Mouse (Mus musculus) forebrain, embryonic 14.5 days (tissue): ENCODE results near the gene Fahd1. TPM values are rescaled to one million over a fixed set of nuclear protein-coding genes. Genes with fewer than 3 reads are reported as not detected.

Source experiments
- ATAC-seq: fragments of 200-750 bp; cut with Nextera tagmentation; 2 replicates; pipeline ENCODE4 v1.8.0; 2017; ENCODE audit warnings: mild to moderate bottlenecking, moderate library complexity
- DNase-seq: peaks from one replicate; pipeline ENCODE4 v3.0.0-alpha.2; 2015; ENCODE audit warnings: low spot score
- H3K27ac ChIP-seq: fragments of 300-500 bp; sonication (generic); 2 replicates; pipeline ENCODE4 v1.5.1; 2014; ENCODE audit warnings: low read depth, mild to moderate bottlenecking, control low read depth, low read length, moderate library complexity
- H3K27me3 ChIP-seq: fragments of 300-500 bp; sonication (generic); replicated peaks from 2 replicates; pipeline ENCODE4 v1.6.1; 2014; ENCODE audit warnings: low read length, control low read depth, mixed read lengths; ENCODE audit not compliant: control insufficient read depth, insufficient read depth
- H3K36me3 ChIP-seq: fragments of 300-500 bp; sonication (generic); 2 replicates; pipeline ENCODE4 v1.6.1; 2014; ENCODE audit warnings: low read length, control low read depth; ENCODE audit not compliant: control insufficient read depth, insufficient read depth
- H3K4me1 ChIP-seq: fragments of 300-500 bp; sonication (generic); 2 replicates; pipeline ENCODE4 v1.6.1; 2014; ENCODE audit warnings: antibody characterized with exemption, low read length, control low read depth; ENCODE audit not compliant: control insufficient read depth, insufficient read depth
- H3K4me2 ChIP-seq: fragments of 300-500 bp; sonication (generic); 2 replicates; pipeline ENCODE4 v1.6.1; 2014; ENCODE audit warnings: mild to moderate bottlenecking, control low read depth, low read length
- H3K4me3 ChIP-seq: fragments of 300-500 bp; sonication (generic); 2 replicates; pipeline ENCODE4 v1.5.1; 2014; ENCODE audit warnings: low read depth, low read length, control low read depth
- H3K9ac ChIP-seq: fragments of 300-500 bp; sonication (generic); 2 replicates; pipeline ENCODE4 v1.6.1; 2014; ENCODE audit warnings: mild to moderate bottlenecking, low read length, control low read depth, moderate library complexity
- H3K9me3 ChIP-seq: fragments of 300-500 bp; sonication (generic); replicated peaks from 2 replicates; pipeline ENCODE4 v1.6.1; 2016; ENCODE audit warnings: low read length, control low read depth, mixed read lengths; ENCODE audit not compliant: control insufficient read depth
- WGBS: fragments of 180-500 bp; shearing (Covaris S2); extraction: QIAGEN DNeasy Blood & Tissue Kit; methylation state at CpG from one replicate; pipeline ENCODE4 v1.1.7; 2014; 5-methylcytosine and 5-hydroxymethylcytosine counted together
- polyA plus RNA-seq: library from polyadenylated mRNA; unstranded; fragments of >200 nt; fragmentation: Nextera tagmentation; extraction: Ambion mirVana; gene quantifications from 2 replicates; pipeline ENCODE4 v1.2.1, GENCODE M21; 2014

The Fahd1 gene
- polyA plus RNA-seq, 1 experiment from 2014 or later, result 19.2 TPM

DNA sequence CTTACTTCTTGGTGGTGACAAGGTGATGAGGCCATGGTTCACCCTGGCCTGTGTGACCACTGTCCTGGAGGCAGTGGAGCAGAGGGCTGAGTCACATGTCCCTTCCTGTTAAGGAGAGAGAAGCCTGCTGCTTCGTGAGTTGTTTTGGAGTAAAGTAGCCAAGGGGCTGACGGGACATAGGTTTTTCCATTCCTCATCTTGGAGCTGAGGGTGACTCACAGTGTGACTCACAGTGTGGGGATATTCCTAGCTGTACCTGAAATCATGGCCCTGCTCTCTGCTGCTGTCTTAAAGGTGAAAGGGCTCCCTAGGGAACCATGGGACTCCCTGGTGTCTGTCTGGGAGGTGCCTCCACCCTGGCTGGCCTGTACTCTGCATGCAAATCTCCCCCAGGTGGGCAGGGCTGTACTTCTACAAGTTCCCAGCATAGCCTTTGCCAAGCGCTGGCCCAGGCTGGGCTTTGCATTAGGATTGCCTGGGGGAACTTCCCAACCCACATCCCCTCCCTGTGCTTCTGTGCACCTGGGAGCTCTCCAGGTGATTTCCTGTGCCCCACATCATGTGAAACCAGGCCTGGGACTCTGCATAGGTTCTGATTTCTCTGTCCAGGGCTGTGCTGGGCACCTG lies 5.8 kb upstream of the Fahd1 start:
- no peak overlapping the region for H3K4me3 ChIP-seq
- WGBS, result 78% methylated on average over 3 of the region's 3 CpGs
- peaks cover 38% of the 10 kb centered on the region for H3K36me3 ChIP-seq
- DNase-seq (no peak), ATAC-seq (no peak)
- no peak overlapping the region for H3K9ac ChIP-seq
- no peak overlapping the region for H3K4me2 ChIP-seq
- H3K27ac ChIP-seq, result no peak overlapping the region
- H3K4me1 ChIP-seq, result peaks cover 3% of the 10 kb centered on the region; the same call in 1 of the 2 replicates
- H3K27me3 ChIP-seq, result no peaks in the 10 kb centered on the region
- H3K9me3 ChIP-seq, result no peaks in the 10 kb centered on the region

GRCm38 (mm10) chr17:24851381-24852125 lies 1.4 kb upstream of the Fahd1 start:
- Histone ChIP-seq H3K4me1 (peaks cover 18% of the 10 kb centered on the region), H3K4me2 (peak overlapping the region; percentile 94), H3K9me3 (no peaks in the 10 kb centered on the region), H3K27ac (no peak overlapping the region), H3K36me3 (peaks cover 19% of the 10 kb centered on the region; the same call in 1 of the 2 replicates), H3K4me3 (peak overlapping the region; percentile 71; the same call in 1 of the 2 replicates), H3K27me3 (no peaks in the 10 kb centered on the region), H3K9ac (no peak overlapping the region; the same call in 1 of the 2 replicates)
- DNase-seq (no peak), ATAC-seq (no peak)
- 80% methylated on average over 10 of the region's 10 CpGs for WGBS

GRCm38 (mm10) chr17:24850773-24851127 lies 586 bp upstream of the Fahd1 start:
- ATAC-seq (no peak), DNase-seq (no peak)
- peaks cover 18% of the 10 kb centered on the region for H3K4me1 ChIP-seq
- no peak overlapping the region for H3K27ac ChIP-seq
- H3K36me3 ChIP-seq, result peaks cover 12% of the 10 kb centered on the region; the same call in 1 of the 2 replicates
- WGBS, result 1% methylated on average over 18 of the region's 20 CpGs
- H3K9me3 ChIP-seq, result no peaks in the 10 kb centered on the region
- H3K4me2 ChIP-seq, result peak overlapping the region; percentile 94
- H3K4me3 ChIP-seq, result peak overlapping the region; percentile 71
- H3K27me3 ChIP-seq, result no peaks in the 10 kb centered on the region
- H3K9ac ChIP-seq, result peak overlapping the region; percentile 79

DNA sequence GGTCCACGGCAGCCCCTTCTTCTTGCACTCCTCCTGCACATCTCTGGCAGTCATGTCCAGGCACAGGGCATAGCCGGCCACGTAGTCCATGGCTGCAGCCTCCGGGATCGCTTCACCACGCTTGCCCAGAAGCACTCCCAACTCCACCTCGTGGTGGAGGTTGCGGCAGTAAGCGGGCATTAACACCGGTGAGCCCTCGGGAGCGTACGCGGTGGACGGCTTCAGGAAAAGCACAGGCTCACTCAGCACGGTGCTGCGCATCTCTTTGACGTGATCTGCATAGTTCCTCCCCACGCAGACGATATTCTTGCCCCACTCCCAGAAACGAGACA lies 465 bp downstream of the Fahd1 start:
- Histone ChIP-seq H3K9ac (peak overlapping the region; percentile 80), H3K27ac (peak overlapping the region; percentile 83), H3K4me2 (peak overlapping the region; percentile 94), H3K4me3 (peak overlapping the region; percentile 71), H3K27me3 (no peaks in the 10 kb centered on the region), H3K4me1 (peaks cover 18% of the 10 kb centered on the region), H3K36me3 (0 out of 2 replicates have a peak, but pooled peaks cover 6% of the 10 kb centered on the region), H3K9me3 (no peaks in the 10 kb centered on the region)
- WGBS, result 0% methylated on average over 21 of the region's 21 CpGs
- ATAC-seq, result no peak
- DNase-seq, result no peak

GRCm38 (mm10) chr17:24848600-24849031 lies 1.5 kb downstream of the Fahd1 start:
- H3K36me3 ChIP-seq, result 0 out of 2 replicates have a peak, but pooled peaks cover 2% of the 10 kb centered on the region
- no peak for DNase-seq
- no peaks in the 10 kb centered on the region for H3K27me3 ChIP-seq
- peaks cover 18% of the 10 kb centered on the region for H3K4me1 ChIP-seq
- ATAC-seq, result no peak
- H3K9ac ChIP-seq, result no peak overlapping the region
- H3K9me3 ChIP-seq, result no peaks in the 10 kb centered on the region
- no peak overlapping the region for H3K4me3 ChIP-seq
- no peak overlapping the region for H3K27ac ChIP-seq
- H3K4me2 ChIP-seq, result peak overlapping the region; percentile 94

DNA sequence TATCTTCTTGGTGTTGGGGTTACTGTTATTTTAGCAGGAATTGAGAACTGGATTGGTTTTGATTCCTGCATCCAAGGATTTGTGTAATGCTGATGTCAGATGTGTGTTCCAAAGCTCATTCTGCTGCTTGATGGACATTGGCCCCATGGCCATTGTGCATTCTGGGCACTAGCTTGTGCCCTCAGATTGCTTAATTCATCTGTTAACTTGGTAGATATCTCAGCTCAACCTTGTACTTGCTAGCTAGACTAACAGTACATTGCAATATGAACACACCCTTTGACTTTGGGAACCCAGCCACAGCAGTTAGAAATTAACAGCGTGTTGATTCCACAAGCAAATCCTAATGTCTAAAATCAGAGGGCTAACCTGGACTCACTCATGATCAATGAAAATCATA lies 2.8 kb downstream of the Fahd1 start:
- Histone ChIP-seq H3K27ac (no peak overlapping the region), H3K4me1 (peaks cover 18% of the 10 kb centered on the region), H3K9ac (no peak overlapping the region), H3K27me3 (no peaks in the 10 kb centered on the region), H3K4me3 (no peak overlapping the region), H3K36me3 (no peaks in the 10 kb centered on the region), H3K4me2 (no peak overlapping the region), H3K9me3 (no peaks in the 10 kb centered on the region)
- no peak for ATAC-seq
- no peak for DNase-seq
- 96% methylated on average over 1 of the region's 1 CpGs for WGBS

DNA sequence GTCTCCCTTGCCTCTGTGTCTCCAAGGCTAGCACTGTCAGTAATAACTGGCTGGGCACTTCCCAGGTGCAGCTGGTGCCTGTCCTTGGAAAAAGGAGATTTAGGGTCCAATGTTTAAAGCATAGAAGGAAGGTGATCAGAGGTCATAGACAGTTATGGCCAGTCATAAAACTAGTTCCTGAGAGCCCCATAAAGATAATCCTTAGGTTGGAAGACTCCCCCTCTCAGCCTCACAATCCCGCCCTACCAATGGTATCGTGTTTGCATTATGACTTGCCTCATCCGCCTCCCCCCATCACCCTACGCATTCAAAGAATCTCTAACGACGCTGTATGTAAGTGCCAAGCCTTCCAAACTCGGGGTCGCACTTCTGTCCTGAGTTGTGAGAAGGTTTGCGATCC lies 5.6 kb downstream of the Fahd1 start:
- H3K9ac ChIP-seq, result no peak overlapping the region
- ATAC-seq (no peak), DNase-seq (no peak)
- WGBS, result 55% methylated on average over 9 of the region's 9 CpGs
- H3K4me2 ChIP-seq, result no peak overlapping the region
- no peaks in the 10 kb centered on the region for H3K36me3 ChIP-seq
- no peaks in the 10 kb centered on the region for H3K9me3 ChIP-seq
- no peaks in the 10 kb centered on the region for H3K27me3 ChIP-seq
- H3K27ac ChIP-seq, result no peak overlapping the region
- H3K4me1 ChIP-seq, result peaks cover 11% of the 10 kb centered on the region
- H3K4me3 ChIP-seq, result no peak overlapping the region

DNA sequence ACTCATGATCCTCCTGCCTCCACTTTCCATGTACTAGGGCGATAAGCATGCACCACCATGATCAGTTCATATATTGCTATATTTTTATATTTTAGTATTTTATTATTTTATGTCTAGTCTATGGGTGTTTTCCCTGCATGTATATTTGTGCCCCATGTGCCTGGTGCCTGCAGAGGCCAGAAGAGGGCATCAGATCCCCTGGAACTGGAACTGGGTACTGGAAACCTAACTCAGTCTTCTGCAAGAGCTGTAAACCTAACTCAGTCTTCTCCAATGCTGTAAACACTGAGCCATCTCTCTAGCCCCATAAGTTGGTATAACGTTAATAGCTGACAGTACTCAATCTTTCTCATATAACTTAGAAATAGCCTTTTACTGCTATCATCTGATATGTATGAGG lies 7.5 kb downstream of the Fahd1 start:
- no peak overlapping the region for H3K27ac ChIP-seq
- no peaks in the 10 kb centered on the region for H3K9me3 ChIP-seq
- no peaks in the 10 kb centered on the region for H3K36me3 ChIP-seq
- H3K4me3 ChIP-seq, result no peak overlapping the region
- H3K9ac ChIP-seq, result no peak overlapping the region
- H3K4me2 ChIP-seq, result no peak overlapping the region
- ATAC-seq, result no peak
- H3K4me1 ChIP-seq, result no peaks in the 10 kb centered on the region
- no peak for DNase-seq
- WGBS, result 48% methylated on average over 2 of the region's 2 CpGs
- no peaks in the 10 kb centered on the region for H3K27me3 ChIP-seq

DNA sequence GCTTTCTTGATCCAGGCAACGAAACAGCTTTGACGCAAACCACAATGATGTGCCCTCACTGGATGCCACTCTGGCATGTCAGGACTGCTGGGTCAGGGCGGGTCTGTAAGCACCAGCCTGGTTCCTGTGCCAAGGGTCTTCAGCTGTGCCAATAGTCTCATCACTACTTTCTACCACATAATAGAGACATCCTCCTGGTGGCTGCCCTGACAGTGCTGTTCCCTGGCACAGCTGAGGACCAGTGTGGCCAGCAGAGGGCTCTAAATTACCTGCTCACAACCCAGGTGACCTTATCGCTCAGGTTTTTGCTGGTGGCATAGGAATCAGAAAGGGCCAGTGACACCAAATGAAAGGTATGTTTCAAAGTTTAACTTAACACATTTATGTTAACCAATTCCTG lies 9.0 kb downstream of the Fahd1 start:
- H3K9ac ChIP-seq, result no peak overlapping the region
- H3K4me1 ChIP-seq, result no peaks in the 10 kb centered on the region
- DNase-seq (no peak), ATAC-seq (no peak)
- H3K4me2 ChIP-seq, result no peak overlapping the region
- no peak overlapping the region for H3K27ac ChIP-seq
- H3K4me3 ChIP-seq, result no peak overlapping the region
- no peaks in the 10 kb centered on the region for H3K9me3 ChIP-seq
- H3K36me3 ChIP-seq, result no peaks in the 10 kb centered on the region
- 51% methylated on average over 4 of the region's 4 CpGs for WGBS
- H3K27me3 ChIP-seq, result no peaks in the 10 kb centered on the region
